Mouse (Mus musculus): ENCODE measurements around the gene Agap1. TPM values are rescaled to one million over a fixed set of nuclear protein-coding genes. Genes with fewer than 3 reads are reported as not detected.

Gene Agap1
- polyA plus RNA-seq, 1 experiment, result 31.6 TPM

- no peaks in the 10 kb centered on the region for H3K36me3 ChIP-seq (ENCODE audit: control insufficient read depth, insufficient read depth, low read length)
- H3K27ac ChIP-seq (ENCODE audit: insufficient read depth, low read depth, low read length), result peak overlapping the region; percentile 48
- H3K27me3 ChIP-seq (replicated peaks; ENCODE audit: control insufficient read depth, insufficient read depth, low read length), result no peaks in the 10 kb centered on the region
- TF ChIP-seq CTCF (conservative IDR thresholded peaks at IDR 0.05; ENCODE audit: insufficient read depth, insufficient read length, low read depth, low read length) (no peak), POLR2A (IDR thresholded peaks at IDR 0.05; ENCODE audit: low read depth, low read length) (no peak)
- DNase-seq, result no peak
- H3K4me1 ChIP-seq (ENCODE audit: control insufficient read depth, insufficient read depth, low read length), result peaks cover 9% of the 10 kb centered on the region; the same call in 1 of the 2 replicates
- 65% methylated on average over 4 of the region's 4 CpGs for WGBS
- H3K4me3 ChIP-seq (ENCODE audit: insufficient read depth, low read depth, low read length), result no peak overlapping the region
These were observed 367.2 kb downstream of the Agap1 start for GRCm38 (mm10) chr1:89821822-89822221.

GRCm38 (mm10) chr1:89822431-89822830, 367.8 kb downstream of the Agap1 start:
- TF ChIP-seq POLR2A (IDR thresholded peaks at IDR 0.05; ENCODE audit: low read depth, low read length), result no peak
- no peak for TF ChIP-seq CTCF (conservative IDR thresholded peaks at IDR 0.05; ENCODE audit: insufficient read depth, insufficient read length, low read depth, low read length)
- DNase-seq, result peak; percentile 93
- Histone ChIP-seq H3K27ac (ENCODE audit: insufficient read depth, low read depth, low read length) (peak overlapping the region; percentile 65), H3K36me3 (ENCODE audit: control insufficient read depth, insufficient read depth, low read length) (no peaks in the 10 kb centered on the region), H3K4me1 (ENCODE audit: control insufficient read depth, insufficient read depth, low read length) (peaks cover 11% of the 10 kb centered on the region), H3K27me3 (replicated peaks; ENCODE audit: control insufficient read depth, insufficient read depth, low read length) (no peaks in the 10 kb centered on the region), H3K4me3 (ENCODE audit: insufficient read depth, low read depth, low read length) (no peak overlapping the region)
- WGBS, result 48% methylated on average over 3 of the region's 3 CpGs

- DNase-seq, result peak; percentile 76
- peaks cover 17% of the 10 kb centered on the region for H3K4me1 ChIP-seq (ENCODE audit: control insufficient read depth, insufficient read depth, low read length)
- 71% methylated on average over 7 of the region's 7 CpGs for WGBS
- H3K36me3 ChIP-seq (ENCODE audit: control insufficient read depth, insufficient read depth, low read length), result no peaks in the 10 kb centered on the region
- H3K27ac ChIP-seq (ENCODE audit: insufficient read depth, low read depth, low read length), result peak overlapping the region; percentile 65
- H3K4me3 ChIP-seq (ENCODE audit: insufficient read depth, low read depth, low read length), result no peak overlapping the region
- H3K27me3 ChIP-seq (replicated peaks; ENCODE audit: control insufficient read depth, insufficient read depth, low read length), result no peaks in the 10 kb centered on the region
- TF ChIP-seq CTCF (conservative IDR thresholded peaks at IDR 0.05; ENCODE audit: insufficient read depth, insufficient read length, low read depth, low read length) (no peak), POLR2A (IDR thresholded peaks at IDR 0.05; ENCODE audit: low read depth, low read length) (no peak)
These were observed 368.4 kb downstream of the Agap1 start for GRCm38 (mm10) chr1:89823036-89823435.

- peak overlapping the region; percentile 74 for H3K27ac ChIP-seq (ENCODE audit: insufficient read depth, low read depth, low read length)
- H3K4me1 ChIP-seq (ENCODE audit: control insufficient read depth, insufficient read depth, low read length), result peaks cover 19% of the 10 kb centered on the region
- 39% methylated on average over 3 of the region's 3 CpGs for WGBS
- TF ChIP-seq CTCF (conservative IDR thresholded peaks at IDR 0.05; ENCODE audit: insufficient read depth, insufficient read length, low read depth, low read length) (no peak), POLR2A (IDR thresholded peaks at IDR 0.05; ENCODE audit: low read depth, low read length) (no peak)
- H3K36me3 ChIP-seq (ENCODE audit: control insufficient read depth, insufficient read depth, low read length), result no peaks in the 10 kb centered on the region
- H3K27me3 ChIP-seq (replicated peaks; ENCODE audit: control insufficient read depth, insufficient read depth, low read length), result no peaks in the 10 kb centered on the region
- DNase-seq, result peak; percentile 76
- H3K4me3 ChIP-seq (ENCODE audit: insufficient read depth, low read depth, low read length), result no peak overlapping the region
These were observed 372.4 kb downstream of the Agap1 start for GRCm38 (mm10) chr1:89827051-89827450.

- H3K27ac ChIP-seq (ENCODE audit: insufficient read depth, low read depth, low read length), result no peak overlapping the region
- H3K27me3 ChIP-seq (replicated peaks; ENCODE audit: control insufficient read depth, insufficient read depth, low read length), result no peaks in the 10 kb centered on the region
- TF ChIP-seq CTCF (conservative IDR thresholded peaks at IDR 0.05; ENCODE audit: insufficient read depth, insufficient read length, low read depth, low read length), result peak; percentile 33; the same call in 1 of the 2 replicates
- no peak for TF ChIP-seq POLR2A (IDR thresholded peaks at IDR 0.05; ENCODE audit: low read depth, low read length)
- peaks cover 12% of the 10 kb centered on the region for H3K4me1 ChIP-seq (ENCODE audit: control insufficient read depth, insufficient read depth, low read length)
- no peak for DNase-seq
- no peak overlapping the region for H3K4me3 ChIP-seq (ENCODE audit: insufficient read depth, low read depth, low read length)
- H3K36me3 ChIP-seq (ENCODE audit: control insufficient read depth, insufficient read depth, low read length), result no peaks in the 10 kb centered on the region
- 69% methylated on average over 1 of the region's 1 CpGs for WGBS
These were observed 376.5 kb downstream of the Agap1 start for GRCm38 (mm10) chr1:89831095-89831494.

GRCm38 (mm10) chr1:89844064-89844463, 389.5 kb downstream of the Agap1 start:
- Histone ChIP-seq H3K36me3 (ENCODE audit: control insufficient read depth, insufficient read depth, low read length) (no peaks in the 10 kb centered on the region), H3K27me3 (replicated peaks; ENCODE audit: control insufficient read depth, insufficient read depth, low read length) (no peaks in the 10 kb centered on the region), H3K27ac (ENCODE audit: insufficient read depth, low read depth, low read length) (no peak overlapping the region), H3K4me1 (ENCODE audit: control insufficient read depth, insufficient read depth, low read length) (no peaks in the 10 kb centered on the region), H3K4me3 (ENCODE audit: insufficient read depth, low read depth, low read length) (no peak overlapping the region)
- 87% methylated on average over 9 of the region's 9 CpGs for WGBS
- TF ChIP-seq POLR2A (IDR thresholded peaks at IDR 0.05; ENCODE audit: low read depth, low read length) (no peak), CTCF (conservative IDR thresholded peaks at IDR 0.05; ENCODE audit: insufficient read depth, insufficient read length, low read depth, low read length) (0 out of 2 replicates have a peak, but pooled peaks have one; percentile 20)
- no peak for DNase-seq

GRCm38 (mm10) chr1:89845487-89845886, 390.9 kb downstream of the Agap1 start:
- TF ChIP-seq CTCF (conservative IDR thresholded peaks at IDR 0.05; ENCODE audit: insufficient read depth, insufficient read length, low read depth, low read length) (no peak), POLR2A (IDR thresholded peaks at IDR 0.05; ENCODE audit: low read depth, low read length) (no peak)
- no peaks in the 10 kb centered on the region for H3K27me3 ChIP-seq (replicated peaks; ENCODE audit: control insufficient read depth, insufficient read depth, low read length)
- DNase-seq, result no peak
- no peaks in the 10 kb centered on the region for H3K36me3 ChIP-seq (ENCODE audit: control insufficient read depth, insufficient read depth, low read length)
- no peak overlapping the region for H3K27ac ChIP-seq (ENCODE audit: insufficient read depth, low read depth, low read length)
- no peak overlapping the region for H3K4me3 ChIP-seq (ENCODE audit: insufficient read depth, low read depth, low read length)
- H3K4me1 ChIP-seq (ENCODE audit: control insufficient read depth, insufficient read depth, low read length), result no peaks in the 10 kb centered on the region
- 87% methylated on average over 4 of the region's 4 CpGs for WGBS

All from kidney, adult 2 months (tissue).